Comparison of ENCODE assay signal across 14 mouse cellular contexts in the genomic region with DNA sequence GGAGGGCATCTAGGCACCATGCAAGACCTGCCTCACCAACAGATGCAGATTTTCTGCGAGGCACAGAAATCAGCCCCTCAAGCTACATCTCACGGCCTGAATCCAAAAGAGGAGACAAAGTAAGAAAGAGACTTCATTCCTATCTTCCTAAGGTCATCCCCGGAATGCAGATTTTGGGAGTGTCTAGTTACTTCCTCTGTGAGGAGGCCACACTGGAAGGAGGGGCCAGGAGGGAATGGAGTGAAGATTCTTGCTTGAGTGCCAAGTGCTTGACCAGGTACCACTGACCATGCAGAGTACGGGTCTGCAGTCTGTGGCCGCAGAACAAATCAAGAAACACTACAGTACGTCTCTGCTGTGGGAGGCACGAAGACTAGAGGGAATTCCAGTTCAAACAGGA.
"Had no signal": no experiment of that assay in that cellular context is flagged by ENCODE, and none has a peak within 500 bp of the region (broad histone marks: within the 10 kb centered on the region; RNA-seq: fewer than 3 reads in every experiment).

No protein-coding gene starts in this region.

- H3K4me3 ChIP-seq: midbrain, embryonic 10.5 days; midbrain, embryonic 12.5 days; midbrain, embryonic 15.5 days; neural tube, embryonic 12.5 days; stomach, embryonic 15.5 days had no signal

- H3K27ac ChIP-seq: midbrain, embryonic 10.5 days; midbrain, embryonic 12.5 days; midbrain, embryonic 15.5 days; neural tube, embryonic 12.5 days; stomach, embryonic 15.5 days; stomach, postnatal 0 days had no signal

- H3K9ac ChIP-seq: lung, embryonic 14.5 days; midbrain, embryonic 12.5 days; midbrain, embryonic 15.5 days; neural tube, embryonic 12.5 days; stomach, embryonic 15.5 days had no signal

- DNase-seq: lung, adult 18-20 months; lung, embryonic 14.5 days; lung, postnatal 10 days; lung, postnatal 4 days; right cerebral cortex, postnatal 14 days; thymus, adult 2 months; thymus, postnatal 25 days; thymus, postnatal 4 days had no signal

- ATAC-seq: midbrain, embryonic 15.5 days had no signal

- H3K9me3 ChIP-seq: midbrain, embryonic 10.5 days; midbrain, embryonic 12.5 days; midbrain, embryonic 15.5 days; neural tube, embryonic 12.5 days; stomach, embryonic 15.5 days had no signal

- H3K4me2 ChIP-seq: lung, embryonic 14.5 days; midbrain, embryonic 12.5 days; midbrain, embryonic 15.5 days; neural tube, embryonic 12.5 days; stomach, embryonic 15.5 days had no signal

- H3K27me3 ChIP-seq: stomach, embryonic 15.5 days had no signal

- H3K36me3 ChIP-seq: midbrain, embryonic 12.5 days; midbrain, embryonic 15.5 days; neural tube, embryonic 12.5 days; stomach, embryonic 15.5 days had no signal
